Mouse (Mus musculus) bone marrow macrophage, adult 2 months (primary cell): Measurements from ENCODE around the gene 4930555G01Rik. TPM values are rescaled to one million over a fixed set of nuclear protein-coding genes. Genes with fewer than 3 reads are reported as not detected.
"Not testable (repeated sequence)": the region's sequence is repeated elsewhere in the genome, so short reads cannot be mapped to it uniquely, and the experiment has no call there.

Experiments used
- H3K27ac ChIP-seq: 2 replicates; pipeline ENCODE4 v1.5.1; 2012; ENCODE audit warnings: low read depth, low read length; ENCODE audit not compliant: insufficient read depth
- H3K4me1 ChIP-seq: 2 replicates; pipeline ENCODE4 v1.6.1; 2012; ENCODE audit warnings: low read length; ENCODE audit not compliant: control insufficient read depth, insufficient read depth
- H3K4me3 ChIP-seq: 2 replicates; pipeline ENCODE4 v1.5.1; 2012; ENCODE audit warnings: mild to moderate bottlenecking, low read length, moderate library complexity; ENCODE audit not compliant: insufficient read depth
- polyA plus RNA-seq: library from polyadenylated mRNA; stranded (reverse); fragments of >200 nt; gene quantifications from 2 replicates; pipeline ENCODE4 v1.2.4, GENCODE M21; 2012; ENCODE audit not compliant: missing spikeins, insufficient read depth, insufficient read length

The 4930555G01Rik gene
- not detected in 2 replicates for polyA plus RNA-seq

DNA sequence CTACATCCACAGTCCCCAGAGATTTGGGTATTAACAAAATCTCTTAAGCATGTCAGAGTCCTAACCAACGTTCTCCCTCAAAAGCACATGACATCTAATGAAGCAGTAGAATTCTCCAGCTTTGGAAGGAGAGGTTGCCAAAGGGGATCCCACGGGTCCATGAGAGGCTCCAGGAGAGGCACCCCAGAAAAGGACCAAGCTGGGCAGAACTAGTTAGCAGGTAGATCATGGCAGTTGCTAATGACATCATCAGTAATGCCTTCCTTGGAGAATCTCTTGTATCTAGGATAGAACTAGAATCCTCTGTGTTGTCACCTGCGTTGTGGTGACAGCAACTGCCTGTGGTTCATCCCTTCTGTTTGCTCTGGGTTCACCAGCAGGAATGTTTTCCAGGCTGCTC lies at the start of gene 4930555G01Rik:
Gene 4930555G01Rik, plus strand, starts transcription at position 301 of the 400 bp plus-strand sequence.
- not testable (repeated sequence) for H3K27ac ChIP-seq, H3K4me1 ChIP-seq, H3K4me3 ChIP-seq

- H3K4me3 ChIP-seq, H3K27ac ChIP-seq, H3K4me1 ChIP-seq: not testable (repeated sequence)
Observed at GRCm38 (mm10) chr14:5015591-5015990, 34.8 kb upstream of the 4930555G01Rik start, which contains the start of gene Gm3298. Gm3298 (plus strand) TSS chr14:5015891.

DNA sequence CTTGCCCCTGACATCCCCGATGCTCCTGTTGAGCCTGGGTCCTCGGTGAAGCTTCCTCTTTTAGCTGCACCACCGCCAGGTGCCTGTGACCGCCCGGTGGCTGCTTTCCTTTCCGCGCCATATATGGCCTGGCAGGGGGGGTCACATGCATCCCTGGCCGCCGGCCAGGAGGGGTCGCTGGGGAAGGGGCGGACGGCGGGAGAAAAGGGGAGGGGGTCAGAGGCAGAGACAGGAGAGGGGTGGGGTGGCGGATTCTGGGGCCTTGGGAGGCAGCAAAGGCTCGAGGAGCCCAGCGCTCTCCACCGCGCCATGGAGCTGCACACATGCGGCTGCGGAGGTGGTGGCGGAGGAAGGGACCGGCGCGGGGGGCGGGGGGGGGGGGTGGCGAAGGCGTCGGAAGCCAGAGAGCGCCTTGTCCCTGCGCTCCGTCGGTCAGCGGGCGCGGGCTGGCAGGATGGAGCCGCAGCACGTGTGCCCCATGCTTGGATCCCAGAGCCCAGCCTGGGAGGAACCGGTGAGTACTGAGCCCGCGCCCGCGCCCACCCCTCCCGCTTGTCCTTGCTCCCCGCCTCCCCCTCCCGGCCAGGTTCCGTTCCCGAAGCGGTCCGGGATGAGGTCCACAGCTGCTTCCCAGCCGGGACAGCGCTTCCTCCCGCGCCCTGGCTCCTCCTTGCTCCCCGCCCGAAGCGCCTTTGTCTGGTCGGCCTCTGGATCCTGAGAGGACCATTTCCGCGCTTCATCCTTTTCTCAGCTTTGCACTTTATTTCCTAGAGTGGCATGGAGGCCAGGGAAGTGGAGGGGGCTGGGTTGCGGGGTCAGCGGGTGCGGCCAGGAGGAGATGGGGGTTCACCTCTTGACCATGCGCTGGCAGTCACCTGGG lies 20.4 kb downstream of the 4930555G01Rik start, which contains the start of gene Gm8281:
Gene Gm8281, plus strand, starts transcription at position 430 of the 880 bp plus-strand sequence.
- H3K4me3 ChIP-seq, H3K4me1 ChIP-seq, H3K27ac ChIP-seq: not testable (repeated sequence)

Other genes with a start within 250 kb of the 4930555G01Rik start
- not detected in 2 replicates for gene Gm3269, start 212.5 kb upstream of the 4930555G01Rik start, polyA plus RNA-seq
- not detected in 2 replicates for gene Gm3264, start 195.1 kb upstream of the 4930555G01Rik start, polyA plus RNA-seq
- not detected in 2 replicates for gene Gm3278, start 158.2 kb upstream of the 4930555G01Rik start, polyA plus RNA-seq
- not detected in 2 replicates for gene Gm8297, start 66.7 kb upstream of the 4930555G01Rik start, polyA plus RNA-seq
- not detected in 2 replicates for gene Gm3298, start 34.7 kb upstream of the 4930555G01Rik start, polyA plus RNA-seq
- gene Gm8281, start 20.4 kb downstream of the 4930555G01Rik start, polyA plus RNA-seq: not detected in 2 replicates
- not detected in 2 replicates for gene Gm8279, start 80.9 kb downstream of the 4930555G01Rik start, polyA plus RNA-seq
- not detected in 2 replicates for gene Gm3317, start 113.9 kb downstream of the 4930555G01Rik start, polyA plus RNA-seq
- gene Gm8271, start 135.2 kb downstream of the 4930555G01Rik start, polyA plus RNA-seq: not detected in 2 replicates
- not detected in 2 replicates for gene Gm3526, start 210.0 kb downstream of the 4930555G01Rik start, polyA plus RNA-seq